Mouse (Mus musculus) myocyte (in vitro differentiated cells): ENCODE results near the gene Phospho2.

Experiments
- CEBPB ChIP-seq: IDR thresholded peaks from 2 replicates; pipeline ENCODE4 v1.6.1; 2011; ENCODE audit warnings: mild to moderate bottlenecking, moderate library complexity; ENCODE audit not compliant: poor library complexity, insufficient read depth, severe bottlenecking
- E2F4 ChIP-seq: IDR thresholded peaks from one replicate; pipeline ENCODE4 v1.6.1; 2011; ENCODE audit warnings: mild to moderate bottlenecking, control low read depth, moderate library complexity; ENCODE audit not compliant: insufficient read depth
- MAX ChIP-seq: IDR thresholded peaks from one replicate; pipeline ENCODE4 v1.6.1; 2011; ENCODE audit warnings: low read depth, mild to moderate bottlenecking, control low read depth
- MYOD1 ChIP-seq, 3 experiments: IDR thresholded peaks; one replicate each; pipeline ENCODE4 v1.6.1; 2011; ENCODE audit warnings: control low read depth in 2 of 3, low read depth in 2 of 3, mild to moderate bottlenecking in 2 of 3, moderate library complexity in 1 of 3; ENCODE audit not compliant: insufficient read length in 2 of 3, control insufficient read depth in 1 of 3
- MYOG ChIP-seq, 3 experiments: IDR thresholded peaks; one replicate each; pipeline ENCODE4 v1.6.1; 2011; ENCODE audit warnings: control low read depth in 2 of 3, low read depth in 2 of 3, mild to moderate bottlenecking in 2 of 3; ENCODE audit not compliant: insufficient read length in 2 of 3, control insufficient read depth in 1 of 3, insufficient read depth in 1 of 3
- POLR2A ChIP-seq: IDR thresholded peaks from one replicate; pipeline ENCODE4 v1.6.1; 2011; ENCODE audit warnings: low read depth, mild to moderate bottlenecking, control low read depth, moderate library complexity; ENCODE audit not compliant: insufficient read length
- POLR2AphosphoS2 ChIP-seq: IDR thresholded peaks from one replicate; pipeline ENCODE4 v1.6.1; 2011; ENCODE audit warnings: low read depth, control low read depth; ENCODE audit not compliant: insufficient read length
- REST ChIP-seq: IDR thresholded peaks from one replicate; pipeline ENCODE4 v1.6.1; 2011; ENCODE audit warnings: mild to moderate bottlenecking, control low read depth, moderate library complexity; ENCODE audit not compliant: insufficient read depth, insufficient read length
- SRF ChIP-seq: IDR thresholded peaks from one replicate; pipeline ENCODE4 v1.6.1; 2011; ENCODE audit warnings: low read depth; ENCODE audit not compliant: control insufficient read depth, insufficient read length
- TCF12 ChIP-seq: IDR thresholded peaks from one replicate; pipeline ENCODE4 v1.6.1; 2011; ENCODE audit warnings: mild to moderate bottlenecking, control low read depth; ENCODE audit not compliant: poor library complexity, insufficient read depth, severe bottlenecking
- TCF3 ChIP-seq: IDR thresholded peaks from one replicate; pipeline ENCODE4 v1.6.1; 2011; ENCODE audit warnings: low read depth, control low read depth; ENCODE audit not compliant: insufficient read length
- USF1 ChIP-seq: IDR thresholded peaks from one replicate; pipeline ENCODE4 v1.6.1; 2011; ENCODE audit warnings: low read depth, mild to moderate bottlenecking, control low read depth, moderate library complexity

GRCm38 (mm10) chr2:69818350-69819085 is 29.1 kb downstream of the Phospho2 start:
- TF ChIP-seq POLR2A (no peak), E2F4 (no peak), MYOG (IDR thresholded peaks at IDR 0.05; ENCODE audit: control insufficient read depth in 1 of 3, insufficient read depth in 1 of 3, insufficient read length in 2 of 3, low read depth in 2 of 3) (no peak), SRF (no peak), MAX (no peak), TCF12 (no peak), CEBPB (no peak), TCF3 (no peak), POLR2AphosphoS2 (no peak), MYOD1 (IDR thresholded peaks at IDR 0.05; ENCODE audit: control insufficient read depth in 1 of 3, insufficient read length in 2 of 3, low read depth in 2 of 3) (no peak), USF1 (no peak), REST (no peak)
